Mouse (Mus musculus) E14TG2a.4 (cell line): Measurements from ENCODE around the gene Tbc1d21.

ENCODE experiments used
- CTCF ChIP-seq: conservative IDR thresholded peaks from 2 replicates; pipeline ENCODE4 v1.5.1; 2014; ENCODE audit warnings: low read length
- NANOG ChIP-seq: IDR thresholded peaks from 2 replicates; pipeline ENCODE4 v1.6.1; 2014; ENCODE audit warnings: borderline replicate concordance, low read length, mixed read lengths
- POU5F1 ChIP-seq: IDR thresholded peaks from 2 replicates; pipeline ENCODE4 v1.6.1; 2014; ENCODE audit warnings: low read length, borderline replicate concordance

- TF ChIP-seq CTCF (no peak), POU5F1 (no peak), NANOG (no peak)
Observed at GRCm38 (mm10) chr9:58370355-58370754, at the start of gene Tbc1d21.
